Mouse (Mus musculus) heart, postnatal 10 days (tissue): ENCODE measurements around the gene Nlgn1. TPM values are rescaled to one million over a fixed set of nuclear protein-coding genes. Genes with fewer than 3 reads are reported as not detected.
A peak's percentile ranks its signal among the peaks of the same experiment; 100 is the strongest.

Source experiments
- DNase-seq, 2 experiments: peaks; one replicate each; pipeline ENCODE4 v3.0.0; 2021
- intact Hi-C: fragments of 180-260 bp; cut with DNase I; formaldehyde crosslinking; loops from one replicate; pipeline ENCODE4 v1.15.1; 2025
- total RNA-seq, 2 experiments: library from RNA; stranded (reverse); gene quantifications; 2 replicates each; pipeline ENCODE4 v1.2.3; 2021

Nlgn1 gene
- total RNA-seq, 2 experiments from 2014 or later: 0.07 to 0.10 TPM

GRCm38 (mm10) chr3:25858384-25858783 lies 473.9 kb downstream of the Nlgn1 start:
- intact Hi-C loops: no loop called here
- no peak for DNase-seq

- intact Hi-C loops: no loop called here
- no peak for DNase-seq
These were observed 487.4 kb downstream of the Nlgn1 start for GRCm38 (mm10) chr3:25844686-25845462.

GRCm38 (mm10) chr3:25830237-25830636 lies 502.0 kb downstream of the Nlgn1 start:
- intact Hi-C loops: no loop called here
- no peak for DNase-seq

- intact Hi-C loops: no loop called here
- DNase-seq: no peak
These were observed 518.9 kb downstream of the Nlgn1 start for GRCm38 (mm10) chr3:25813368-25813767.

- DNase-seq: no peak
- intact Hi-C loops: no loop called here
These were observed 524.7 kb downstream of the Nlgn1 start for GRCm38 (mm10) chr3:25807559-25807958.

GRCm38 (mm10) chr3:25781651-25782050 lies 550.6 kb downstream of the Nlgn1 start:
- DNase-seq: no peak
- intact Hi-C loops: no loop called here

- DNase-seq: no peak
- intact Hi-C loops: no loop called here
These were observed 556.8 kb downstream of the Nlgn1 start for GRCm38 (mm10) chr3:25775437-25775836.

- no peak for DNase-seq
- intact Hi-C loops: no loop called here
These were observed 558.4 kb downstream of the Nlgn1 start for GRCm38 (mm10) chr3:25773908-25774307.

GRCm38 (mm10) chr3:25773467-25773866 lies 558.8 kb downstream of the Nlgn1 start:
- DNase-seq: no peak
- intact Hi-C loops: no loop called here

- no peak for DNase-seq
- intact Hi-C loops: no loop called here
These were observed 568.6 kb downstream of the Nlgn1 start for GRCm38 (mm10) chr3:25763689-25764088.

GRCm38 (mm10) chr3:25757813-25758212 lies 574.4 kb downstream of the Nlgn1 start:
- intact Hi-C loops: no loop called here
- DNase-seq: no peak

GRCm38 (mm10) chr3:25724111-25724510 lies 608.1 kb downstream of the Nlgn1 start:
- DNase-seq: no peak

GRCm38 (mm10) chr3:25721464-25721863 lies 610.8 kb downstream of the Nlgn1 start:
- no peak for DNase-seq
- intact Hi-C loops: no loop called here

More at GRCm38 (mm10) chr3:25724111-25724510, 608.1 kb downstream of the Nlgn1 start:
- intact Hi-C loops: no loop called here

- intact Hi-C loops: no loop called here
These were observed 624.9 kb downstream of the Nlgn1 start for GRCm38 (mm10) chr3:25707380-25707779.

GRCm38 (mm10) chr3:25697231-25697630 lies 635.0 kb downstream of the Nlgn1 start:
- intact Hi-C loops: no loop called here
- DNase-seq: no peak

More at GRCm38 (mm10) chr3:25707380-25707779, 624.9 kb downstream of the Nlgn1 start:
- no peak for DNase-seq

GRCm38 (mm10) chr3:25688789-25689464 lies 643.3 kb downstream of the Nlgn1 start:
- no peak for DNase-seq
- intact Hi-C loops: no loop called here

- DNase-seq: no peak
These were observed 648.6 kb downstream of the Nlgn1 start for GRCm38 (mm10) chr3:25683696-25684095.

GRCm38 (mm10) chr3:25679373-25679772 lies 652.9 kb downstream of the Nlgn1 start:
- intact Hi-C loops: loop anchor here (10.0 kb wide), 1 partner anchor 475 kb away; no protein-coding TSS in a partner anchor
- DNase-seq: peak; percentile 24 to 46

More at GRCm38 (mm10) chr3:25683696-25684095, 648.6 kb downstream of the Nlgn1 start:
- intact Hi-C loops: no loop called here

- intact Hi-C loops: loop anchor here (10.0 kb wide), 1 partner anchor 479 kb away; no protein-coding TSS in a partner anchor
- DNase-seq: no peak
These were observed 656.4 kb downstream of the Nlgn1 start for GRCm38 (mm10) chr3:25675888-25676287.

- intact Hi-C loops: loop anchor here (10.0 kb wide), 1 partner anchor 480 kb away; no protein-coding TSS in a partner anchor
- DNase-seq: peak; percentile 11 to 35
These were observed 657.2 kb downstream of the Nlgn1 start for GRCm38 (mm10) chr3:25675069-25675468.

GRCm38 (mm10) chr3:25673408-25673807 lies 658.9 kb downstream of the Nlgn1 start:
- DNase-seq: no peak
- intact Hi-C loops: loop anchor here (10.0 kb wide), 1 partner anchor 481 kb away; no protein-coding TSS in a partner anchor

- intact Hi-C loops: loop anchor here (10.0 kb wide), 1 partner anchor 482 kb away; no protein-coding TSS in a partner anchor
- no peak for DNase-seq
These were observed 659.5 kb downstream of the Nlgn1 start for GRCm38 (mm10) chr3:25672779-25673178.
